Mouse (Mus musculus) midbrain, embryonic 16.5 days (tissue): ENCODE data around the gene Tapt1. TPM values are rescaled to one million over a fixed set of nuclear protein-coding genes. Genes with fewer than 3 reads are reported as not detected.
"Not testable (repeated sequence)": the region's sequence is repeated elsewhere in the genome, so short reads cannot be mapped to it uniquely, and the experiment has no call there.

Experiments used
- ATAC-seq: fragments of 200-750 bp; cut with Nextera tagmentation; 2 replicates; pipeline ENCODE4 v1.8.0; 2017; ENCODE audit warnings: moderate TSS enrichment
- H3K27ac ChIP-seq: fragments of 300-500 bp; sonication (generic); 2 replicates; pipeline ENCODE4 v1.5.1; 2014; ENCODE audit warnings: mild to moderate bottlenecking, low read length, mixed read lengths
- H3K27me3 ChIP-seq: fragments of 300-500 bp; sonication (generic); 2 replicates; pipeline ENCODE4 v1.6.1; 2014; ENCODE audit warnings: low read depth, low read length, mixed read lengths; ENCODE audit not compliant: control insufficient read depth, insufficient read depth
- H3K36me3 ChIP-seq: fragments of 300-500 bp; sonication (generic); 2 replicates; pipeline ENCODE4 v1.6.1; 2014; ENCODE audit warnings: mild to moderate bottlenecking, low read length, moderate library complexity, mixed read lengths; ENCODE audit not compliant: control insufficient read depth, insufficient read depth
- H3K4me1 ChIP-seq: fragments of 300-500 bp; sonication (generic); 2 replicates; pipeline ENCODE4 v1.6.1; 2014; ENCODE audit warnings: mild to moderate bottlenecking, low read length, mixed read lengths; ENCODE audit not compliant: control insufficient read depth, insufficient read depth
- H3K4me2 ChIP-seq: fragments of 300-500 bp; sonication (generic); 2 replicates; pipeline ENCODE4 v1.6.1; 2014; ENCODE audit warnings: mild to moderate bottlenecking, low read length, mixed read lengths
- H3K4me3 ChIP-seq: fragments of 300-500 bp; sonication (generic); 2 replicates; pipeline ENCODE4 v1.5.1; 2014; ENCODE audit warnings: low read depth, mild to moderate bottlenecking, low read length, moderate library complexity, mixed read lengths
- H3K9ac ChIP-seq: fragments of 300-500 bp; sonication (generic); 2 replicates; pipeline ENCODE4 v1.6.1; 2014; ENCODE audit warnings: low read depth, low read length, mixed read lengths
- H3K9me3 ChIP-seq: fragments of 300-500 bp; sonication (generic); replicated peaks from 2 replicates; pipeline ENCODE4 v1.6.1; 2014; ENCODE audit warnings: mild to moderate bottlenecking, low read length, mixed read lengths; ENCODE audit not compliant: control insufficient read depth, poor library complexity, severe bottlenecking
- WGBS: fragments of 180-500 bp; shearing (Covaris S2); extraction: QIAGEN DNeasy Blood & Tissue Kit; methylation state at CpG from one replicate; pipeline ENCODE4 v1.1.7; 2014; 5-methylcytosine and 5-hydroxymethylcytosine counted together
- polyA plus RNA-seq: library from polyadenylated mRNA; unstranded; fragments of >200 nt; fragmentation: Nextera tagmentation; extraction: Ambion mirVana; gene quantifications from 2 replicates; pipeline ENCODE4 v1.2.1, GENCODE M21; 2015

The Tapt1 gene
- polyA plus RNA-seq, 1 experiment from 2014 or later, result 30.8 TPM

DNA sequence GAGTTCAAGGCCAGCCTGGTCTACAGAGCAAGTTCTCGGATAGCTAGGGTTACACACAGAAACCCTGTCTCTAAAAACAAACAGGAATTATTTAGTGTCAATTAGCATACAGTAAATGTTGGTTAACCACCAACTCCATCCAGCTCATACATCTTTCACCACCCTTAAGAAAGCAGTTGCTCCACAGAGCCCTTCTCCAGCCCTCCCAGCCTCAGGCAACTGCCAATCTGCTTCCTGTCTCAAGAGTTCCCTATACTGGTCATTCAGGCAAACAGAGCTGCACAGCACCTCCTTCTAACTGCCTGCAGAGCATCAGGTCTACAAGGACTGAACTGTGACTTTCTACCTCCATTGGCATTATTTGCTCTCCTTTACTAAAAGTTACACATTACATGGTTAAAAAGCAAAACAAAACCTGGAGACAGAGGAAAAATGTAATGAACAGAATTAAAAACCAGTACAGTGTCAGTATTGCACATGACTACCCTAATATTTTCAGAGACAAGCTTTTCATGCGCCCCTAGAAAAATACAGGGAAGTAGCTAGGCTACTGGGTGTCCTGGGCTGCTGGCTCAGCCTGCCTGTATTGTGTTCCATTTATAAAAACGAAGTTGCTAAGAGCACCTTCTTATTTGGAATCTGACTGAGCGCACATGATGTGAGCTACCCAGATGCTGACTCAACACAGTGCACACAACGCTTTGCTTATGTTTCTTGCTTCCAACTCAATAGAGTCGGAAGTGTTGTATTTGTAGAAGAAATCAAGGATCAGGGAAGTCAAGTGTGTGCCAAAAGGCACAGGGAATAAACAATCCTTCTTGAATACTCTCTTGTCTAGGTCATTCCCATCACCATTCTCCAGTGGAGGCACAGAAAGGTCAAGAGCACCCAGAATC is 79.7 kb downstream of the Tapt1 start:
- Histone ChIP-seq H3K9me3 (no peaks in the 10 kb centered on the region), H3K27ac (no peak overlapping the region), H3K9ac (no peak overlapping the region), H3K27me3 (no peaks in the 10 kb centered on the region), H3K36me3 (no peaks in the 10 kb centered on the region), H3K4me2 (no peak overlapping the region), H3K4me3 (no peak overlapping the region), H3K4me1 (no peaks in the 10 kb centered on the region)
- no peak for ATAC-seq
- WGBS, result 85% methylated on average over 6 of the region's 6 CpGs

DNA sequence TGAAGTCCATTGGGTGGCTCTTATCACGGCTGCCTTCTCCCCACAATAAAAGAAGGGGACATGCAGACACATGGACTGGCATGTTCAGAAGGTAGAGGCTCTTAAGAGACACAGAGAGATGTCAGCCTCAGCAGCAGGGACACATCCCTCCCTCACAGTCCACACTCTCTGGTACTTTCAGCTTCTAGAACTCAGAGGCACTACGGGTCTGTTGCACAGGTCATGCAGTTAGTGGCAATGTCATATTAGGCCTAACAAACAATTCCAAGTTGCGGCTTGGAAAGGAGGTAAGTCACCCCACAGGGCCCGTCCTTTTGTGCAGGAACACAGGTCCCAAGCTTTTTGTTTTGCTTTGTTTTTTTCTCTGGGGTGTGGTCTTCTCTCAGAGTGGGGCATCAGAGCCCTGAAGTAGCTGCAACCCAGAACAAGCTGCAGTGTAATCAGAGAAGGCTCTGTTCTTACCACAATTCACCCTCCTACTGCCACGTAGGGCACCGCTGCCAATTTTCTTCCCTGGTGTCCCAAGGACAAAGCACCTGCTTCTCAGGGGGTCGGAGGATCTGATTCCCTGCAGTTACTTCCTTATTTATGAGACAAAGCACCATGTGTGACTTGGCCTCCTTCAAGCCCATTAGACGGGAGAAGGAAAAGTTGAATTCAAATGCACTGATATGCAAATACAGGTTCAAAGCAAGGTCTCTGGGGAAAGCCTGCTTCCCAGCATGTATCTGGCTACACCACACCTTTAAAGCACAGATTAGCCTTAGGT is 82.8 kb downstream of the Tapt1 start:
- H3K36me3 ChIP-seq, result no peaks in the 10 kb centered on the region
- WGBS, result 25% methylated on average over 8 of the region's 8 CpGs
- H3K27ac ChIP-seq, result no peak overlapping the region
- no peak overlapping the region for H3K9ac ChIP-seq
- H3K4me1 ChIP-seq, result no peaks in the 10 kb centered on the region
- no peaks in the 10 kb centered on the region for H3K27me3 ChIP-seq
- no peak overlapping the region for H3K4me2 ChIP-seq
- no peak for ATAC-seq
- no peaks in the 10 kb centered on the region for H3K9me3 ChIP-seq
- H3K4me3 ChIP-seq, result no peak overlapping the region

DNA sequence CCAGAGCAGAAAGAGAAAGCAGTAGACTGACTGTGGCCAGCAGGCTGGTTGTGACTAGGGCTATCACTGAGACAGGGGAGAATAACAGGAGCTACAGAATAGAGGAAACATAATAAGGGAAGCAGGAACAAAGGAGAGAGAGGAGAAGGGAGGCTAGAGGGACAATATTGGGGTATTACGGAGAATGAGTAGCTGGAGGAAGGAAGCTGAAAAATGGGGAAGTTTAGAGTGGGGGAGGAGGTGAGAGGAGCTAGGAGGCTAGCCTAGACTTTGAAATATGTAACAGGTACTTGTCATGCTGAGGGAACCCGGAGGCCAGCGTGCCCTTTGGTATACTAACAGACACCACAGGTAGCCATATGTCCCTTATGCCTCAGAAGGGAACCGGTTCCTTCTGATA is 98.9 kb downstream of the Tapt1 start:
- no peak for ATAC-seq
- WGBS, result 79% methylated on average over 4 of the region's 4 CpGs
- no peaks in the 10 kb centered on the region for H3K4me1 ChIP-seq
- H3K9ac ChIP-seq, result no peak overlapping the region
- no peak overlapping the region for H3K27ac ChIP-seq
- no peaks in the 10 kb centered on the region for H3K27me3 ChIP-seq
- no peaks in the 10 kb centered on the region for H3K36me3 ChIP-seq
- H3K9me3 ChIP-seq, result no peaks in the 10 kb centered on the region
- H3K4me3 ChIP-seq, result no peak overlapping the region
- H3K4me2 ChIP-seq, result no peak overlapping the region

DNA sequence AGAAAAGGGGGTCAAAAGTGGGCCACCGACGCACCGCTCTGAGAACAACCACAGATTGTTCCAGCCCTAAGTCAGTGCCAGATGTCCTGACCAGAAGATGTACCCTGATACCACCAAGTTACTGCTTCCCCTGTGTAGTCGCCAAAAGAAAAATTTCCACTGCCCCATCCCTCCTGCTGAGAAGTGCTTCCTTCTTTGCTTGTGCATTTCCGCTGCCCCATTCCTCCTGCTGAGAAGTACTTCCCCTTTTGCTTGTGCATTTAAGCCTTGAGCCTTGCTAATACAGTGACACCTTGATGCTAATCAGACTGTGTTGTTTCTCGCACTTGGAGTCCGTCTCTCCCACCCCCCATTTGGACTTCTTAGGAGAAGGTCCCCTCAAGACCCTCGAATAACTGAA is 99.9 kb downstream of the Tapt1 start:
- not testable (repeated sequence) for H3K4me3 ChIP-seq, H3K9ac ChIP-seq, H3K27me3 ChIP-seq, H3K36me3 ChIP-seq, H3K4me1 ChIP-seq, H3K9me3 ChIP-seq, H3K27ac ChIP-seq, ATAC-seq, H3K4me2 ChIP-seq
- WGBS, result 90% methylated on average over 8 of the region's 8 CpGs

Other genes with a start within 250 kb of the Tapt1 start
- gene Fgfbp1, start 244.8 kb downstream of the Tapt1 start, polyA plus RNA-seq, result 8.4 and 9.8 TPM in 2 replicates
- gene Prom1, start 124.6 kb downstream of the Tapt1 start, polyA plus RNA-seq, result 28.3 and 33.9 TPM in 2 replicates